Mouse (Mus musculus): ENCODE measurements at regions not wholly inside any gene's neighbourhood (a gene's known extent, or its start where the extent isn't known, plus 50 kb on each side); places are given as distances from the start of the nearest gene placed in this dataset.
A peak's percentile ranks its signal among the peaks of the same experiment; 100 is the strongest.

GRCm38 (mm10) chr15:61508806-61509205, 586.0 kb upstream of the A1bg start:
- no peak for DNase-seq (ENCODE audit: low spot score)

GRCm38 (mm10) chr15:61506361-61506897, 583.6 kb upstream of the A1bg start:
- DNase-seq (ENCODE audit: low spot score), result no peak

- peak; percentile 13 for DNase-seq (ENCODE audit: low spot score)
Measured at GRCm38 (mm10) chr15:61503436-61503835, 580.6 kb upstream of the A1bg start.

GRCm38 (mm10) chr15:61489731-61490130, 566.9 kb upstream of the A1bg start:
- DNase-seq (ENCODE audit: low spot score), result no peak

GRCm38 (mm10) chr15:61481861-61482260, 559.0 kb upstream of the A1bg start:
- no peak for DNase-seq (ENCODE audit: low spot score)

- DNase-seq (ENCODE audit: low spot score), result no peak
Measured at GRCm38 (mm10) chr15:61473900-61474299, 551.1 kb upstream of the A1bg start.

- DNase-seq (ENCODE audit: low spot score), result no peak
Measured at GRCm38 (mm10) chr15:61455042-61455441, 532.2 kb upstream of the A1bg start.

GRCm38 (mm10) chr15:61454350-61454671, 531.5 kb upstream of the A1bg start:
- no peak for DNase-seq (ENCODE audit: low spot score)

- no peak for DNase-seq (ENCODE audit: low spot score)
Measured at GRCm38 (mm10) chr15:61453656-61454349, 531.0 kb upstream of the A1bg start.

- DNase-seq (ENCODE audit: low spot score), result no peak
Measured at GRCm38 (mm10) chr15:61450217-61450616, 527.4 kb upstream of the A1bg start.

GRCm38 (mm10) chr15:61448482-61448881, 525.7 kb upstream of the A1bg start:
- no peak for DNase-seq (ENCODE audit: low spot score)

GRCm38 (mm10) chr15:61446053-61446840, 523.4 kb upstream of the A1bg start:
- no peak for DNase-seq (ENCODE audit: low spot score)

- DNase-seq (ENCODE audit: low spot score), result no peak
Measured at GRCm38 (mm10) chr15:61441734-61442398, 519.1 kb upstream of the A1bg start.

- DNase-seq (ENCODE audit: low spot score), result no peak
Measured at GRCm38 (mm10) chr15:61441012-61441411, 518.2 kb upstream of the A1bg start.

GRCm38 (mm10) chr15:61440284-61440683, 517.5 kb upstream of the A1bg start:
- no peak for DNase-seq (ENCODE audit: low spot score)

- DNase-seq (ENCODE audit: low spot score), result no peak
Measured at GRCm38 (mm10) chr15:61439623-61440170, 516.9 kb upstream of the A1bg start.

- DNase-seq (ENCODE audit: low spot score), result no peak
Measured at GRCm38 (mm10) chr15:61428818-61429415, 506.1 kb upstream of the A1bg start.

- DNase-seq (ENCODE audit: low spot score), result no peak
Measured at GRCm38 (mm10) chr15:61422989-61423388, 500.2 kb upstream of the A1bg start.

GRCm38 (mm10) chr15:61417506-61417905, 494.7 kb upstream of the A1bg start:
- DNase-seq (ENCODE audit: low spot score), result no peak

- no peak for DNase-seq (ENCODE audit: low spot score)
Measured at GRCm38 (mm10) chr15:61416841-61417240, 494.0 kb upstream of the A1bg start.

- no peak for DNase-seq (ENCODE audit: low spot score)
Measured at GRCm38 (mm10) chr15:61415626-61416025, 492.8 kb upstream of the A1bg start.

GRCm38 (mm10) chr15:61411821-61412220, 489.0 kb upstream of the A1bg start:
- no peak for DNase-seq (ENCODE audit: low spot score)

Measured in ovary, postnatal 10 days (tissue).